Mouse (Mus musculus) heart, adult 2 months (tissue): Measurements from ENCODE around the gene Pgrmc2.

Source experiments
- CTCF ChIP-seq: fragments of 200-600 bp; IDR thresholded peaks from 2 replicates; pipeline ENCODE4 v1.8.1; 2022; ENCODE audit warnings: antibody characterized with exemption, mild to moderate bottlenecking, moderate library complexity
- POLR2A ChIP-seq: fragments of 200-500 bp; IDR thresholded peaks from 2 replicates; pipeline ENCODE4 v1.6.1; 2011; ENCODE audit warnings: mild to moderate bottlenecking, low read depth, low read length, control low read depth; ENCODE audit not compliant: insufficient read depth

DNA sequence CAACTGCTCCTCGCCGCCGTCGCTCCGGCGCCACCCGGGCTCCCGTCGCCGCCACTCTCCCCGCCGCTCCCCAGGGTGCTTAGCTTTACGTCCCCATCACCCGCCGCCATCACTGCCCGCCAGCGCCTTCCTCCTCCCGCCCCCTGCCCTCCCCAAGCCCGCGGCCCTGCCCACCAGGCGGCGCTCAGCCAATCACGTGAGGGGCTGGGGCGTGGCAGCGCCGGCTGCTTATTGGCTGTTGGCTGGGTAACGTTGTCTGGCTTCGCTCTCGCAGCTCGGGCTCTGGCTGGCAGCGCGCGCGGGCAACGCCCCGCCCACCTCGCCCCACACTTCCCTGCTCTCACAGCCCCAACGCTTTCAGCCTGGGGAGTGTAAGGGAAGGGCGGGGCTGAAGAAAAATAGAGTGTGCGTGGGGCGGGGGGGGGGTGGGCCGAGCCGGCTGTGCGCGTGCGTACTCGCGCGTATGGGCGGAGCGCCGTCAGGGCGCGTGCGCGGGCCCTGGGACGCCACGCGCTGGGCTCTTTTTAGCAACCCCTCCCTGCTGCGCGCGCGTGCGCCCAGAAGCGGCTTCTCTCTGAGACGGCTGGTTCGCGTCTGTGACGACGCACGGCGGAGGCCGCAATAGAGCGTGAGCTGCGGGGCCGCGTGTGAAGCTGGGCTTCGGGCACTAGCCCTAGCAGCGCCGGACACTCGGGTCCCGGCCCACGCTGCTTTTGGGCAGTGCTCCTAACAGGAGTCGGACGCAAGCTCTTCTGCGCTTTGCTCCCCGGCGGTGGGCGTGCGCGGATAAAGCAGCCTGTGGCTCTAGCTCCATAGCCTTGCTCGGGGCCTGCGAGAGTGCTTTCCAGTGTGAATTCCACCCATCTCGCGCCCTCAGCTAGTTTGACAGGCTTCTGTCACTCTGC is at the start of gene Pgrmc2:
- TF ChIP-seq POLR2A (peak; percentile 94), CTCF (peak; percentile 55)
